Mouse (Mus musculus): Measurements from ENCODE around the gene Sp3. TPM values are rescaled to one million over a fixed set of nuclear protein-coding genes. Genes with fewer than 3 reads are reported as not detected.

The Sp3 gene
- polyA plus RNA-seq, 1 experiment from 2014 or later = 69.0 TPM

GRCm38 (mm10) chr2:72976036-72976435 is 4.2 kb downstream of the Sp3 start:
- Histone ChIP-seq H3K9me3 (no peaks in the 10 kb centered on the region), H3K4me1 (peaks cover 16% of the 10 kb centered on the region), H3K9ac (no peak overlapping the region), H3K36me3 (peaks cover 6% of the 10 kb centered on the region), H3K4me2 (peak overlapping the region; percentile 36), H3K27me3 (no peaks in the 10 kb centered on the region), H3K27ac (no peak overlapping the region), H3K4me3 (no peak overlapping the region)
- ATAC-seq (ENCODE audit: insufficient number of reproducible peaks, insufficient read depth, low FRiP score, low TSS enrichment, low read depth) = no peak

- Histone ChIP-seq H3K27me3 (no peaks in the 10 kb centered on the region), H3K4me1 (peaks cover 15% of the 10 kb centered on the region), H3K4me3 (no peak overlapping the region), H3K27ac (no peak overlapping the region), H3K9me3 (no peaks in the 10 kb centered on the region), H3K4me2 (no peak overlapping the region), H3K36me3 (peaks cover 33% of the 10 kb centered on the region), H3K9ac (no peak overlapping the region)
- WGBS = 93% methylated on average over 6 of the region's 6 CpGs
- ATAC-seq (ENCODE audit: insufficient number of reproducible peaks, insufficient read depth, low FRiP score, low TSS enrichment, low read depth) = no peak
Observed at GRCm38 (mm10) chr2:72970831-72971230, 9.4 kb downstream of the Sp3 start.

- ATAC-seq (ENCODE audit: insufficient number of reproducible peaks, insufficient read depth, low FRiP score, low TSS enrichment, low read depth) = no peak
- Histone ChIP-seq H3K36me3 (peaks cover 31% of the 10 kb centered on the region), H3K9me3 (no peaks in the 10 kb centered on the region), H3K9ac (no peak overlapping the region), H3K4me3 (no peak overlapping the region), H3K4me2 (no peak overlapping the region), H3K27me3 (no peaks in the 10 kb centered on the region), H3K4me1 (peaks cover 14% of the 10 kb centered on the region), H3K27ac (no peak overlapping the region)
- WGBS = 94% methylated on average over 4 of the region's 4 CpGs
Observed at GRCm38 (mm10) chr2:72970302-72970701, 9.9 kb downstream of the Sp3 start.

GRCm38 (mm10) chr2:72968536-72968935 is 11.7 kb downstream of the Sp3 start:
- Histone ChIP-seq H3K27me3 (no peaks in the 10 kb centered on the region), H3K4me1 (peaks cover 10% of the 10 kb centered on the region; the same call in 1 of the 2 replicates), H3K9ac (no peak overlapping the region), H3K9me3 (no peaks in the 10 kb centered on the region), H3K4me3 (no peak overlapping the region), H3K36me3 (peaks cover 31% of the 10 kb centered on the region), H3K27ac (no peak overlapping the region), H3K4me2 (no peak overlapping the region)
- ATAC-seq (ENCODE audit: insufficient number of reproducible peaks, insufficient read depth, low FRiP score, low TSS enrichment, low read depth) = no peak
- 93% methylated on average over 1 of the region's 1 CpGs for WGBS

- peaks cover 38% of the 10 kb centered on the region for H3K36me3 ChIP-seq
- 88% methylated on average over 2 of the region's 2 CpGs for WGBS
Observed at GRCm38 (mm10) chr2:72965450-72965849, 14.8 kb downstream of the Sp3 start.

GRCm38 (mm10) chr2:72956415-72956814 is 23.8 kb downstream of the Sp3 start:
- Histone ChIP-seq H3K9me3 (peaks cover 2% of the 10 kb centered on the region; the same call in 1 of the 2 replicates), H3K9ac (no peak overlapping the region), H3K4me2 (no peak overlapping the region), H3K4me3 (no peak overlapping the region), H3K27me3 (no peaks in the 10 kb centered on the region), H3K36me3 (peaks cover 59% of the 10 kb centered on the region), H3K27ac (no peak overlapping the region), H3K4me1 (no peaks in the 10 kb centered on the region)
- 94% methylated on average over 3 of the region's 3 CpGs for WGBS
- no peak for ATAC-seq (ENCODE audit: insufficient number of reproducible peaks, insufficient read depth, low FRiP score, low TSS enrichment, low read depth)

More at GRCm38 (mm10) chr2:72965450-72965849, 14.8 kb downstream of the Sp3 start:
- H3K9ac ChIP-seq = no peak overlapping the region
- no peak overlapping the region for H3K4me2 ChIP-seq
- H3K27me3 ChIP-seq = no peaks in the 10 kb centered on the region
- H3K4me1 ChIP-seq = peaks cover 10% of the 10 kb centered on the region; the same call in 1 of the 2 replicates
- ATAC-seq (ENCODE audit: insufficient number of reproducible peaks, insufficient read depth, low FRiP score, low TSS enrichment, low read depth) = no peak
- H3K27ac ChIP-seq = no peak overlapping the region
- no peaks in the 10 kb centered on the region for H3K9me3 ChIP-seq
- no peak overlapping the region for H3K4me3 ChIP-seq

GRCm38 (mm10) chr2:72952979-72953378 is 27.3 kb downstream of the Sp3 start:
- no peak overlapping the region for H3K4me2 ChIP-seq
- H3K4me3 ChIP-seq = no peak overlapping the region
- ATAC-seq (ENCODE audit: insufficient number of reproducible peaks, insufficient read depth, low FRiP score, low TSS enrichment, low read depth) = no peak
- H3K27me3 ChIP-seq = no peaks in the 10 kb centered on the region
- H3K27ac ChIP-seq = no peak overlapping the region
- peaks cover 2% of the 10 kb centered on the region; the same call in 1 of the 2 replicates for H3K9me3 ChIP-seq
- no peak overlapping the region for H3K9ac ChIP-seq
- WGBS = 97% methylated on average over 3 of the region's 3 CpGs
- H3K4me1 ChIP-seq = no peaks in the 10 kb centered on the region
- peaks cover 59% of the 10 kb centered on the region for H3K36me3 ChIP-seq

GRCm38 (mm10) chr2:72935937-72936336 is 44.3 kb downstream of the Sp3 start:
- Histone ChIP-seq H3K36me3 (peaks cover 36% of the 10 kb centered on the region), H3K9ac (no peak overlapping the region), H3K4me1 (peaks cover 20% of the 10 kb centered on the region), H3K4me2 (no peak overlapping the region), H3K27ac (no peak overlapping the region), H3K27me3 (no peaks in the 10 kb centered on the region), H3K9me3 (no peaks in the 10 kb centered on the region), H3K4me3 (no peak overlapping the region)
- ATAC-seq (ENCODE audit: insufficient number of reproducible peaks, insufficient read depth, low FRiP score, low TSS enrichment, low read depth) = no peak
- WGBS = 17% methylated on average over 1 of the region's 1 CpGs

- Histone ChIP-seq H3K4me1 (peaks cover 20% of the 10 kb centered on the region), H3K27ac (peak overlapping the region; percentile 60; the same call in 1 of the 2 replicates), H3K4me2 (no peak overlapping the region), H3K9ac (no peak overlapping the region), H3K4me3 (no peak overlapping the region), H3K9me3 (no peaks in the 10 kb centered on the region), H3K36me3 (peaks cover 15% of the 10 kb centered on the region; the same call in 1 of the 2 replicates), H3K27me3 (no peaks in the 10 kb centered on the region)
- ATAC-seq (ENCODE audit: insufficient number of reproducible peaks, insufficient read depth, low FRiP score, low TSS enrichment, low read depth) = no peak
Observed at GRCm38 (mm10) chr2:72932186-72932585, 48.1 kb downstream of the Sp3 start.

GRCm38 (mm10) chr2:72924981-72925380 is 55.3 kb downstream of the Sp3 start:
- H3K9me3 ChIP-seq = no peaks in the 10 kb centered on the region
- H3K27ac ChIP-seq = no peak overlapping the region
- 83% methylated on average over 10 of the region's 10 CpGs for WGBS
- H3K4me3 ChIP-seq = no peak overlapping the region
- H3K9ac ChIP-seq = no peak overlapping the region
- H3K4me1 ChIP-seq = no peaks in the 10 kb centered on the region
- no peaks in the 10 kb centered on the region for H3K36me3 ChIP-seq
- no peak overlapping the region for H3K4me2 ChIP-seq
- ATAC-seq (ENCODE audit: insufficient number of reproducible peaks, insufficient read depth, low FRiP score, low TSS enrichment, low read depth) = no peak
- no peaks in the 10 kb centered on the region for H3K27me3 ChIP-seq

- ATAC-seq (ENCODE audit: insufficient number of reproducible peaks, insufficient read depth, low FRiP score, low TSS enrichment, low read depth) = no peak
- WGBS = 70% methylated on average over 4 of the region's 4 CpGs
- Histone ChIP-seq H3K9me3 (no peaks in the 10 kb centered on the region), H3K4me3 (no peak overlapping the region), H3K4me2 (no peak overlapping the region), H3K27me3 (no peaks in the 10 kb centered on the region), H3K4me1 (peaks cover 12% of the 10 kb centered on the region), H3K27ac (no peak overlapping the region), H3K36me3 (no peaks in the 10 kb centered on the region), H3K9ac (no peak overlapping the region)
Observed at GRCm38 (mm10) chr2:72916170-72916569, 64.1 kb downstream of the Sp3 start.

GRCm38 (mm10) chr2:72915245-72915930 is 64.9 kb downstream of the Sp3 start:
- 75% methylated on average over 7 of the region's 7 CpGs for WGBS
- no peak overlapping the region for H3K9ac ChIP-seq
- H3K9me3 ChIP-seq = no peaks in the 10 kb centered on the region
- H3K4me3 ChIP-seq = no peak overlapping the region
- ATAC-seq (ENCODE audit: insufficient number of reproducible peaks, insufficient read depth, low FRiP score, low TSS enrichment, low read depth) = no peak
- H3K36me3 ChIP-seq = no peaks in the 10 kb centered on the region
- H3K27me3 ChIP-seq = no peaks in the 10 kb centered on the region
- no peak overlapping the region for H3K4me2 ChIP-seq
- H3K4me1 ChIP-seq = peaks cover 12% of the 10 kb centered on the region
- H3K27ac ChIP-seq = no peak overlapping the region

Data from embryonic facial prominence, embryonic 13.5 days (tissue).